Mouse (Mus musculus): ENCODE data around the gene Elovl2.

DNA sequence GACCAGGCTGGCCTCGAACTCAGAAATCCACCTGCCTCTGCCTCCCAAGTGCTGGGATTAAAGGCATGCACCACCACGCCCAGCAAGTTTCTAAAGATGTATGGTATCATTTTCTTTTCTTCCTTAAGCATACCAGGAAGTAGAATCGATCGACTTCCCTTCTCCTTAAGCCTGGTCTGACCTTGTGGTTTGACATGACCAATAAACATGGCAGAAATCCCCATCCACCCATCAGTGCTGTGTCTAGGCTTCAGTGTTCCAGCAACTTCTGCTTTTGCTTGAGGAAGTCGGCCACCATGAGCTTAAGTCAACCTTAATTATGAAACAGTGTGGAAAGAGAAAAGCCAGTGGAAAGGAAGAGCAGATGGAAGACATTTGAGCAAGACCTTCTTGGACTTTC lies 10.1 kb upstream of the Elovl2 start:
- TF ChIP-seq POLR2A (IDR thresholded peaks at IDR 0.05; ENCODE audit: extremely low read depth, insufficient read depth, low read length) = no peak
- no peak for TF ChIP-seq CTCF (IDR thresholded peaks at IDR 0.05; ENCODE audit: extremely low read depth, insufficient read depth, low read length)

All from cortical plate, adult 2 months (tissue).